Mouse (Mus musculus) cortical plate, adult 2 months (tissue): ENCODE results near the gene Cyth1. TPM values are rescaled to one million over a fixed set of nuclear protein-coding genes. Genes with fewer than 3 reads are reported as not detected.

ENCODE experiments used
- H3K27ac ChIP-seq: fragments of 200-500 bp; 2 replicates; pipeline ENCODE4 v1.5.1; 2012; ENCODE audit warnings: low read length, control low read depth, inconsistent platforms; ENCODE audit not compliant: insufficient read depth
- H3K4me1 ChIP-seq: fragments of 200-500 bp; 2 replicates; pipeline ENCODE4 v1.6.1; 2011; ENCODE audit warnings: low read length; ENCODE audit not compliant: control insufficient read depth, insufficient read depth
- H3K4me3 ChIP-seq: fragments of 200-500 bp; 2 replicates; pipeline ENCODE4 v1.5.1; 2011; ENCODE audit warnings: mild to moderate bottlenecking, low read length, control low read depth; ENCODE audit not compliant: insufficient read depth
- CTCF ChIP-seq: fragments of 200-500 bp; IDR thresholded peaks from 2 replicates; pipeline ENCODE4 v1.5.1; 2011; ENCODE audit warnings: mild to moderate bottlenecking, control low read depth, low read length; ENCODE audit not compliant: insufficient read depth; ENCODE audit errors: extremely low read depth
- POLR2A ChIP-seq: fragments of 200-500 bp; IDR thresholded peaks from 2 replicates; pipeline ENCODE4 v1.6.1; 2011; ENCODE audit warnings: mild to moderate bottlenecking, low read length, control low read depth; ENCODE audit not compliant: insufficient read depth; ENCODE audit errors: extremely low read depth
- polyA plus RNA-seq: library from polyadenylated mRNA; depleted of rRNA; stranded (reverse); fragments of >200 nt; gene quantifications from 2 replicates; pipeline ENCODE4 v1.2.3, GENCODE M21; 2012

Cyth1 gene
- polyA plus RNA-seq, 1 experiment: 69.2 TPM

DNA sequence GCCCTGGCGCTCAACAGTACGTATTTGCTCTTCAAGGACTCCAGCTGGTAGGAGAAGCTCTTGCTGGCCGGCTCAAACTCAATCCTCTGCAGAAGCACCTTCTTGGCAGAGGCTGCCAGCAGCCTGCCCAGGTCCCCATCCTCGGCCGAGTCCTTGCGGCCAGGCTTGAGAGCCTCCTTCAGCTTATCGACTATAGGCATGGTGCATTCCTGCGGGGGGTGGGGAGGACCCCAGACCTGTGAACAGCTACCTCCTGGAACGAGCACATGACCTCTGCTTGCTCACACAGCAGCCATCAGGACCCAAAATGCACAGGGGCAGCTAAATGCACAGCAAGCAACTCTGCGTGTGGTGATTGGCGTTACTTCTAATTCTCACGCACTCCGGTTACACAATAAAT is 37.4 kb upstream of the Cyth1 start:
- H3K27ac ChIP-seq: no peak overlapping the region
- H3K4me1 ChIP-seq: peaks cover 4% of the 10 kb centered on the region; the same call in 1 of the 2 replicates
- no peak for TF ChIP-seq POLR2A
- no peak for TF ChIP-seq CTCF
- H3K4me3 ChIP-seq: no peak overlapping the region

DNA sequence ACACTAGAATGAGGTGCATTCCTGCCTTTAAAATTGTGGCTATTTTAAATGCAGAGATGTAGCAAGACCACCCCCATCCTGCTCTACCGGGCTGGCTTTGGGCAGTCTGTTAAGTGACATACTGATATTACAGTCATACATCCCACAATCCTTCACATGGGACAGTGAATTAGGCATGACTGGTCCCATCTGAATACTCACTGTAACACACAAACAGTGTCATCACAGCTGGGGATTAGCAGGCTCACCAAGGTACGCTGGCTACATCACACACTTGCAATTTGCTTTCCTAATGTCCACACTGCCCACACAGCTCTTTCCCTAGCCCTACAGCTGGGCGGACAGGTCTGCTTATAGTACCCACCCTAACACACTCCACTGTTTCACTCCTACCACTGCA is 31.8 kb upstream of the Cyth1 start:
- no peak overlapping the region for H3K4me3 ChIP-seq
- TF ChIP-seq CTCF (no peak), POLR2A (no peak)
- H3K4me1 ChIP-seq: no peaks in the 10 kb centered on the region
- H3K27ac ChIP-seq: no peak overlapping the region

GRCm38 (mm10) chr11:118276328-118276727 is 27.9 kb upstream of the Cyth1 start:
- no peaks in the 10 kb centered on the region for H3K4me1 ChIP-seq
- H3K27ac ChIP-seq: no peak overlapping the region
- TF ChIP-seq CTCF (no peak), POLR2A (no peak)
- H3K4me3 ChIP-seq: no peak overlapping the region

GRCm38 (mm10) chr11:118275092-118275491 is 26.7 kb upstream of the Cyth1 start:
- TF ChIP-seq POLR2A: no peak
- TF ChIP-seq CTCF: no peak
- Histone ChIP-seq H3K4me3 (no peak overlapping the region), H3K27ac (no peak overlapping the region), H3K4me1 (no peaks in the 10 kb centered on the region)

DNA sequence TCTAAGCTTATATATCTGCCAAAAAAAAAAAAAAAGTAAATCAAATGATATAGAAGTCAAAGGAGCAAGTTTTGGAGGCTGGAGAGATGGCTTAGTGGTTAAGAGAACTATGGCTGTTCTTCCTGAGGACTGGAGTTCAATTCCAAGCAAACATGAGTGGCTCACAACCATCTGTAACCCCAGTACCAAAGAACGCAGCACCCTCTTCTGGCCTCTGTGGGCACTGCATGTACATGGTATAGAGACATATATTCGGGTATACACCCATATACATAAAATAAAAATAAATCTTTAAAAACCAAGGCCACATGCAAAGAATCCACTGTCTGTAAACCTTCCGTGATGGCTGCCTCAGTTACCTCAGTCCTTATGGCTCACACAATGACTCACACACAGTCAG is 21.4 kb upstream of the Cyth1 start:
- TF ChIP-seq CTCF: peak; percentile 24; the same call in 1 of the 2 replicates
- no peak for TF ChIP-seq POLR2A
- Histone ChIP-seq H3K27ac (no peak overlapping the region), H3K4me1 (no peaks in the 10 kb centered on the region), H3K4me3 (no peak overlapping the region)

GRCm38 (mm10) chr11:118266666-118267046 is 18.3 kb upstream of the Cyth1 start:
- TF ChIP-seq POLR2A (no peak), CTCF (no peak)
- no peaks in the 10 kb centered on the region for H3K4me1 ChIP-seq

GRCm38 (mm10) chr11:118266044-118266665 is 17.8 kb upstream of the Cyth1 start:
- Histone ChIP-seq H3K27ac (no peak overlapping the region), H3K4me3 (no peak overlapping the region), H3K4me1 (no peaks in the 10 kb centered on the region)
- TF ChIP-seq POLR2A (no peak), CTCF (no peak)

More at GRCm38 (mm10) chr11:118266666-118267046, 18.3 kb upstream of the Cyth1 start:
- Histone ChIP-seq H3K4me3 (no peak overlapping the region), H3K27ac (no peak overlapping the region)

DNA sequence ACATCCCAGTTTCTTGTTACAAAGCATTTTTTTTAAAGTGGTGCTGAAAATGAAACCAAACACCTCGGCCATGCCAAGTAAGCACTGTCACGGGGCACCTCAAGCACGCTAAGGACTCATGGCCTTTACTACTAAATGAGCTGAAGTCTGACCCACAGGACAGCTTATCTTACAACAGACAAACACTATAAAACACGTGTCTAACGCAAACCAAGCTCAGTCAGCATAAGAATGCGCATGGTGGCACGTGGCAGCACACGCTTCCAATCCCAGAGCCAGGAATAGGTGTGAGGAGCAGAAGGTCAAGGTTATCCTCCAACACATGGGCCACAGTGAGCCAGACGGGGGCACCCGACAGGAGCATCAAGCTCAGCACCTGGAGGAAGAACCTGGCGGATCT is 17.2 kb upstream of the Cyth1 start:
- Histone ChIP-seq H3K4me1 (no peaks in the 10 kb centered on the region), H3K4me3 (no peak overlapping the region), H3K27ac (no peak overlapping the region)
- no peak for TF ChIP-seq CTCF
- no peak for TF ChIP-seq POLR2A

DNA sequence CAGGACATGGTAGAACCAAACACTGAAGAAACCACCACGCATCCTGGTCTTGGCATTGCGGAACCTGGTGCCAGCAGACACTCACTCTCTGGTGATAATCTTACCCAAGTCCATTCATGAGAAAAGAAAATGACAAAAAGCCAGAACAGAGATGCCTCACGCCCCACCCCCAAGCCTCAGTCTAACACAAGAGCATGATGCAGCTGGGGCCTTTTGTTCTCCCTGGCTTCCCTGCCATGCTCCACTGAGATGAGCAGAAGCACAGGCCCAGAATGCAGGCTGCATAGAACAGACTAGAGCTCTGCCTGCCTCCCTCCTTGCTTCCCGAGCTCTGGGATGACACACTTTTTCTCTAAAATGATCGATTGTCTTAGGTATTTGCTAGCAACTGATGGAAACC is 14.8 kb upstream of the Cyth1 start:
- no peaks in the 10 kb centered on the region for H3K4me1 ChIP-seq
- H3K27ac ChIP-seq: no peak overlapping the region
- no peak for TF ChIP-seq CTCF
- no peak for TF ChIP-seq POLR2A
- no peak overlapping the region for H3K4me3 ChIP-seq

DNA sequence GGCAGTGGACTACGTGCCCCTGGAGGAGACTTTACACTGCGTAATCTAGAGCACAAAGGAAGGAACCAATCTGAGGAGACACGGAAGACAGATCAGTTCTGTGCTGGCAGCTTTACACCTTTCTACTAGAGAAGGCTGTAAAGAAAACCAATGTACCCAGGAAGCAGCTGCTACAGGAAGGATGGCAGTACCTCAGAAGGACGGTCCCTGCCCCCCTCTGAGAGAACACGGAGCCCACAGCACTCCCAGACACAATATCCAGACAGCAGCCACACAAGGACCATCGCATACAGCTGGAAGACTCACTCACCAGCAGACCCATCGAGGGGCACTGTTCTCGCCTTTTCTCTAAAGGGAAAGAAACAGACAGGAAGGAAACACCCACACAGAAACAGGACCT is 11.7 kb upstream of the Cyth1 start:
- no peak overlapping the region for H3K27ac ChIP-seq
- TF ChIP-seq POLR2A (no peak), CTCF (no peak)
- H3K4me1 ChIP-seq: no peaks in the 10 kb centered on the region
- no peak overlapping the region for H3K4me3 ChIP-seq

DNA sequence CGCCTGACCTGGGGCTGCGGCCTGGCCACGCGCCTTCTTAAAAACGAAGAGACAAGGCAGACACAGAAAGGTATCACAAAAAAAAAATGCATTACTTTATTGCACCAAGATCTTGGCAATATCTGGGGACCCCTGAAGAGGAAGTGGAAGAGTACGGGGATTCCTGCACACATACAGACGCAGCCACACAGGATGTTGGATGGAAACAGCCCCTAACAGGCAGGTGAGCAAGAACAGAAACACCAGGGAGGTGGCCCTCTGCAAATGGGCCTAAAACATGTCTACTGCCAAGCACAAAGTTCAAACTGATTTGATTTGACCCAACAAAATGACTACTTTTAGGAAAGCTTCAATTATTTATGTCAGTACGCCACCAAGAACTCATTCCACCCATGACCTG is 11.2 kb upstream of the Cyth1 start:
- Histone ChIP-seq H3K27ac (no peak overlapping the region), H3K4me3 (no peak overlapping the region), H3K4me1 (0 out of 2 replicates have a peak, but pooled peaks cover 2% of the 10 kb centered on the region)
- TF ChIP-seq CTCF (no peak), POLR2A (no peak)
